Mouse (Mus musculus): ENCODE measurements at regions not wholly inside any gene's neighbourhood (a gene's known extent, or its start where the extent isn't known, plus 50 kb on each side); places are given as distances from the start of the nearest gene placed in this dataset.

GRCm38 (mm10) chr10:19170596-19170995 is 155.1 kb upstream of the Tnfaip3 start:
- TF ChIP-seq POLR2A (IDR thresholded peaks at IDR 0.05; ENCODE audit: borderline replicate concordance, extremely low read depth, low read depth, low read length) (no peak), CTCF (IDR thresholded peaks at IDR 0.05; ENCODE audit: insufficient read depth, low read length) (no peak)
